17 mouse cellular contexts compared by ENCODE assay signal in the genomic region with DNA sequence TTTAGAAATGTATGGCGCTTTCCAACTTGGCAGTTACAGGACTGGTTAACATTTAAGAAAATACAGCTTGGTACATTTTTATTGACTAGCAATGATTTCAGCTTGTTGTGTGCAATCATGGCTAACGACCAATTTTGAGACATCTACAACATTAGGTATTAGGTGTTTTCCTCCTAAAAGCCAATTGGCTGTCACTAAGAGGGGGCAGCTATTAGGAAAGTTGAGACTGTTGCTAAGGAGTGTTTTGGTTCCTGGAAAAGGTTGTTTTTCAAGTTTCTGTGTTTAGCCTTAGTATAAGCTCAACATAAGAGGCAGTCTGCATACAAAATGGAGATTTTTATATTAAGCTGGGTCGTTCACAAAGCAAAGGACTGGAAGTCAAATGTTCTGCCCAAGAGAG.
"Had no signal": no experiment of that assay in that cellular context is flagged by ENCODE, and none has a peak within 500 bp of the region (broad histone marks: within the 10 kb centered on the region; RNA-seq: fewer than 3 reads in every experiment).

No protein-coding gene starts in this region.

- H3K9me3 ChIP-seq: lung, embryonic 15.5 days; midbrain, embryonic 10.5 days; midbrain, embryonic 12.5 days; neural tube, embryonic 13.5 days; neural tube, embryonic 15.5 days had no signal

- H3K27me3 ChIP-seq: lung, embryonic 15.5 days; midbrain, embryonic 12.5 days; neural tube, embryonic 13.5 days; neural tube, embryonic 15.5 days had no signal

- H3K4me3 ChIP-seq: lung, embryonic 15.5 days; midbrain, embryonic 10.5 days; midbrain, embryonic 12.5 days; myocyte; neural tube, embryonic 13.5 days; neural tube, embryonic 15.5 days had no signal

- H3K9ac ChIP-seq: lung, embryonic 15.5 days; midbrain, embryonic 12.5 days; neural tube, embryonic 13.5 days; neural tube, embryonic 15.5 days had no signal

- H3K27ac ChIP-seq: lung, embryonic 15.5 days; midbrain, embryonic 10.5 days; midbrain, embryonic 12.5 days; neural tube, embryonic 13.5 days; neural tube, embryonic 15.5 days had no signal

- ATAC-seq: lung, postnatal 0 days had no signal

- DNase-seq: lung, adult 2 months; lung, postnatal 4 days; retina, postnatal 1 day; right cerebral cortex, adult 18-20 months; right cerebral cortex, postnatal 25 days; right cerebral cortex, postnatal 4 days; spleen, adult 18-20 months; thymus, adult 18-20 months; thymus, postnatal 14 days; thymus, postnatal 36 days had no signal

- H3K36me3 ChIP-seq: lung, embryonic 15.5 days; midbrain, embryonic 10.5 days; midbrain, embryonic 12.5 days; neural tube, embryonic 13.5 days; neural tube, embryonic 15.5 days had no signal

- H3K4me2 ChIP-seq: lung, embryonic 15.5 days; midbrain, embryonic 12.5 days; neural tube, embryonic 13.5 days; neural tube, embryonic 15.5 days had no signal

- H3K4me1 ChIP-seq: lung, embryonic 15.5 days; midbrain, embryonic 10.5 days; midbrain, embryonic 12.5 days; neural tube, embryonic 13.5 days; neural tube, embryonic 15.5 days had no signal
